Mouse (Mus musculus) liver, embryonic 13.5 days (tissue): ENCODE data around the gene H2al2a. TPM values are rescaled to one million over a fixed set of nuclear protein-coding genes. Genes with fewer than 3 reads are reported as not detected.

Source experiments
- ATAC-seq: fragments of 200-750 bp; cut with Nextera tagmentation; 2 replicates; pipeline ENCODE4 v1.8.0; 2017; ENCODE audit warnings: low read depth, mild to moderate bottlenecking, moderate number of reproducible peaks, moderate library complexity
- DNase-seq: peaks from one replicate; pipeline ENCODE4 v3.0.0; 2022
- H3K27ac ChIP-seq: fragments of 300-500 bp; sonication (generic); 2 replicates; pipeline ENCODE4 v1.5.1; 2015; ENCODE audit warnings: moderate library complexity, mild to moderate bottlenecking, inconsistent platforms
- H3K27me3 ChIP-seq: fragments of 300-500 bp; sonication (generic); 2 replicates; pipeline ENCODE4 v1.6.1; 2015; ENCODE audit warnings: mild to moderate bottlenecking, inconsistent platforms
- H3K36me3 ChIP-seq: fragments of 300-500 bp; sonication (generic); 2 replicates; pipeline ENCODE4 v1.6.1; 2015; ENCODE audit warnings: mild to moderate bottlenecking, inconsistent platforms
- H3K4me1 ChIP-seq: fragments of 300-500 bp; sonication (generic); replicated peaks from 2 replicates; pipeline ENCODE4 v1.6.1; 2015; ENCODE audit warnings: inconsistent platforms
- H3K4me2 ChIP-seq: fragments of 300-500 bp; sonication (generic); 2 replicates; pipeline ENCODE4 v1.6.1; 2015; ENCODE audit warnings: inconsistent platforms, mild to moderate bottlenecking, moderate library complexity
- H3K4me3 ChIP-seq: fragments of 300-500 bp; sonication (generic); replicated peaks from 2 replicates; pipeline ENCODE4 v1.5.1; 2015; ENCODE audit warnings: mild to moderate bottlenecking, inconsistent platforms
- H3K9ac ChIP-seq: fragments of 300-500 bp; sonication (generic); 2 replicates; pipeline ENCODE4 v1.6.1; 2015; ENCODE audit warnings: mild to moderate bottlenecking, inconsistent platforms
- H3K9me3 ChIP-seq: fragments of 300-500 bp; sonication (generic); replicated peaks from 2 replicates; pipeline ENCODE4 v1.6.1; 2016; ENCODE audit warnings: inconsistent platforms
- WGBS: fragments of 180-500 bp; shearing (Covaris S2); methylation state at CpG from one replicate; pipeline ENCODE4 v1.1.7; 2015; ENCODE audit not compliant: insufficient replicate concordance; 5-methylcytosine and 5-hydroxymethylcytosine counted together
- polyA plus RNA-seq: library from polyadenylated mRNA; unstranded; fragments of >200 nt; fragmentation: Nextera tagmentation; extraction: Ambion mirVana; gene quantifications from 2 replicates; pipeline ENCODE4 v1.2.1, GENCODE M21; 2015

H2al2a gene
- polyA plus RNA-seq, 1 experiment from 2014 or later = not detected

- Histone ChIP-seq H3K4me3 (no peak overlapping the region), H3K4me1 (peaks cover 15% of the 10 kb centered on the region), H3K9ac (no peak overlapping the region), H3K36me3 (no peaks in the 10 kb centered on the region), H3K4me2 (no peak overlapping the region), H3K27ac (no peak overlapping the region), H3K9me3 (no peaks in the 10 kb centered on the region), H3K27me3 (peaks cover 85% of the 10 kb centered on the region)
- ATAC-seq = no peak
- DNase-seq = no peak
- 68% methylated on average over 10 of the region's 10 CpGs for WGBS
These were observed 37.9 kb upstream of the H2al2a start for GRCm38 (mm10) chr2:18034371-18035250.

DNA sequence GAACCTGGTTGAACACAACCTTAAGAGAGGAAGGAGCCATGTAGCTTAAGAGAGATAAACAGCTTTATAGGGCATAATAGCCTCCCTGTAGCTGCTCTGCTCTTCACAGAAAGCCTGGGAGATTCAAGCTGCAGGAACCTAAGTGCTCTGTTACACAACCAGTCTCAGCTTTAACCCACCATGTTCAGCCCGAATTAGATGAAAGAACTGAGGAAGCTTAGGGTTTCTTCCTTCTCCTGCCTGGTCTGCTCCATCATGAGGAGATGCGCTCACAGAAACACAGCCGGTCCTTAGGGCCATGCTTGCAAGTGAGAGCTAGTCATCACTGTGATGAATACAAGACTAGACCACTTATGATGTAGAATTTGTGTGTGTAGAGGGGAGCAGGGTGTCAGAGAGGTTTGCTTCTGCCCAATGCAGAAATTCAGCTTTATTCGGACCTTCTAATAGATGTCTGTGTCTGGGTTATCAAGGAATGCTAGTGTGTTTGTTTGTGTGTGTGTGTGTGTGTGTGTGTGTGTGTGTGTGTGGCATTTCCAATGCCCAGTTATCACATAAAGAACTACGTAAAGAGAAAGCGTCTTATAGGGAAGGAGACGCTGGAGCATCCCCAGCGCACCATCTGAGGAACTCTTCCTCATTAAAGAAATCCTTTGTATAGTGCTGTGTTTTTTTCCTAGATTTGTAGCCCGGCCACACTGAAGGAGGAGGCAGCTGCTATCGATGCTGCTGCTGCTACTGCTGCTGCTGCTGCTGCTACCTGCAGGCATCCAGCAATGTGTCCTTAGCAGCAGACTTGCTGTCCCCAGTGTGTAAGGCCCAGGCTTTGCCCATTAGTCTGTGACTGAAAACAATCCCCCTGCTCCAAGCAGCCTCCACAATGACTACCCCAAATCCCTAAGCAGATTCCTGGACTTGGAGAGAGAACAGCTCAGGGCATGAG lies 36.7 kb upstream of the H2al2a start:
- ATAC-seq (no peak), DNase-seq (no peak)
- Histone ChIP-seq H3K9me3 (no peaks in the 10 kb centered on the region), H3K9ac (no peak overlapping the region), H3K4me3 (no peak overlapping the region), H3K36me3 (no peaks in the 10 kb centered on the region), H3K4me1 (peaks cover 19% of the 10 kb centered on the region), H3K4me2 (no peak overlapping the region), H3K27me3 (peaks cover 83% of the 10 kb centered on the region), H3K27ac (no peak overlapping the region)
- WGBS = 67% methylated on average over 10 of the region's 10 CpGs

DNA sequence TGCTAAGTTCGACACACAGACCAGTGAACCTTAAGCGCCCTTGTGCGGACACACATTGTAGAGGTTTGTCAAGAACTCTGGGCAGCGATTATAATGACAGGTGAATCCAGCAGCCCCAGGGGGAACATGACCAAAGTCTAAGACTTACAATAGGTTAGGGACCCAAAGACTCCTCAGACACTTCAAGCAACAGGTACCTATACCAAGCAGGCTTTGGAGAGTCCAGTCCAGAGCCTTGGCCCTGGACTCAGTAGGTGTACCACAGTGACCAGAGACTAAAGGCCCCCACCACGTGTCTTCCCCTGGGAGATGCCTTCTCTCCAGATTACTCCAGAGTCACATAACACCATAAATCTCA lies 35.8 kb upstream of the H2al2a start:
- H3K9me3 ChIP-seq = no peaks in the 10 kb centered on the region
- no peak overlapping the region for H3K9ac ChIP-seq
- 0 out of 2 replicates have a peak overlapping the region, but pooled peaks have one; percentile 70 for H3K4me2 ChIP-seq
- ATAC-seq = no peak
- H3K4me3 ChIP-seq = no peak overlapping the region
- DNase-seq = no peak
- H3K36me3 ChIP-seq = no peaks in the 10 kb centered on the region
- no peak overlapping the region for H3K27ac ChIP-seq
- H3K4me1 ChIP-seq = peaks cover 28% of the 10 kb centered on the region
- 66% methylated on average over 5 of the region's 5 CpGs for WGBS
- H3K27me3 ChIP-seq = peaks cover 83% of the 10 kb centered on the region

GRCm38 (mm10) chr2:18031831-18032537 lies 35.2 kb upstream of the H2al2a start:
- 7% methylated on average over 34 of the region's 34 CpGs for whole genome bisulfite sequencing
- Histone ChIP-seq H3K9me3 (no peaks in the 10 kb centered on the region), H3K27ac (no peak overlapping the region), H3K36me3 (no peaks in the 10 kb centered on the region), H3K27me3 (peaks cover 83% of the 10 kb centered on the region), H3K4me1 (peaks cover 33% of the 10 kb centered on the region), H3K4me2 (peak overlapping the region; percentile 70), H3K9ac (peak overlapping the region; percentile 69), H3K4me3 (peak overlapping the region; percentile 46)
- DNase-seq = no peak
- no peak for ATAC-seq

GRCm38 (mm10) chr2:18031271-18031821 lies 34.6 kb upstream of the H2al2a start:
- peak overlapping the region; percentile 70 for H3K4me2 ChIP-seq
- no peak overlapping the region for H3K27ac ChIP-seq
- H3K27me3 ChIP-seq = peaks cover 85% of the 10 kb centered on the region
- no peaks in the 10 kb centered on the region for H3K36me3 ChIP-seq
- DNase-seq (no peak), ATAC-seq (no peak)
- peaks cover 39% of the 10 kb centered on the region for H3K4me1 ChIP-seq
- peak overlapping the region; percentile 46 for H3K4me3 ChIP-seq
- WGBS = 7% methylated on average over 26 of the region's 26 CpGs
- H3K9ac ChIP-seq = peak overlapping the region; percentile 69
- H3K9me3 ChIP-seq = no peaks in the 10 kb centered on the region

DNA sequence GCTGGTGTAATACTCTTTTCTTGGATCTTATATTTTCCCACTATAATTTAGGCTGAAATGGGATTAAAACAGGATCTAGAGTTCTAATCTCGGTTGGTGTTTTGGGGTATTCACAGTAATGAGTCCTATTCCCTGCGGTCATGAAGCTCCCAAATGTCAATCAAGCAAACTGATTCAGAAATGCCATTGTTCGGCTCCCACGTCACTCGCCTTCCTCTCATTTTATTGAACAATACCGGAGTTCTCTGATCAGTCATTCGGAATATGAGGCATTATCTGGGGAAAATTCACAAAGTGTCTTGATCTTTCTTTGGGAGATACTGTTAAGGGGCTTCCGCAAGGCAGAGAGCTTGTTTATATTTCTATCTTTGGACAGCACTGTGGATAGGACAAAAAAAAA lies 33.8 kb upstream of the H2al2a start:
- H3K9ac ChIP-seq = no peak overlapping the region
- H3K9me3 ChIP-seq = no peaks in the 10 kb centered on the region
- 60% methylated on average over 8 of the region's 8 CpGs for WGBS
- H3K4me2 ChIP-seq = no peak overlapping the region
- H3K4me1 ChIP-seq = peaks cover 47% of the 10 kb centered on the region
- no peaks in the 10 kb centered on the region for H3K36me3 ChIP-seq
- H3K27me3 ChIP-seq = peaks cover 92% of the 10 kb centered on the region
- no peak overlapping the region for H3K4me3 ChIP-seq
- H3K27ac ChIP-seq = no peak overlapping the region
- ATAC-seq = no peak
- no peak for DNase-seq

GRCm38 (mm10) chr2:18029656-18030055 lies 32.9 kb upstream of the H2al2a start:
- H3K9me3 ChIP-seq = no peaks in the 10 kb centered on the region
- ATAC-seq (no peak), DNase-seq (no peak)
- WGBS = 73% methylated on average over 7 of the region's 7 CpGs
- no peak overlapping the region for H3K9ac ChIP-seq
- peaks cover 96% of the 10 kb centered on the region for H3K27me3 ChIP-seq
- H3K36me3 ChIP-seq = no peaks in the 10 kb centered on the region
- H3K4me3 ChIP-seq = no peak overlapping the region
- no peak overlapping the region for H3K27ac ChIP-seq
- H3K4me1 ChIP-seq = peaks cover 49% of the 10 kb centered on the region
- H3K4me2 ChIP-seq = no peak overlapping the region

- ATAC-seq (peak; percentile 70), DNase-seq (peak; percentile 52)
- peak overlapping the region; percentile 66 for H3K9ac ChIP-seq
- under 1% methylated on average over 61 of the region's 61 CpGs for WGBS
- peak overlapping the region; percentile 87 for H3K4me2 ChIP-seq
- peak overlapping the region; percentile 66 for H3K4me3 ChIP-seq
- H3K4me1 ChIP-seq = peaks cover 49% of the 10 kb centered on the region
- no peaks in the 10 kb centered on the region for H3K36me3 ChIP-seq
- H3K27ac ChIP-seq = peak overlapping the region; percentile 86
- peaks cover 87% of the 10 kb centered on the region for H3K27me3 ChIP-seq
- H3K9me3 ChIP-seq = no peaks in the 10 kb centered on the region
These were observed 31.6 kb upstream of the H2al2a start for GRCm38 (mm10) chr2:18028140-18029021.

DNA sequence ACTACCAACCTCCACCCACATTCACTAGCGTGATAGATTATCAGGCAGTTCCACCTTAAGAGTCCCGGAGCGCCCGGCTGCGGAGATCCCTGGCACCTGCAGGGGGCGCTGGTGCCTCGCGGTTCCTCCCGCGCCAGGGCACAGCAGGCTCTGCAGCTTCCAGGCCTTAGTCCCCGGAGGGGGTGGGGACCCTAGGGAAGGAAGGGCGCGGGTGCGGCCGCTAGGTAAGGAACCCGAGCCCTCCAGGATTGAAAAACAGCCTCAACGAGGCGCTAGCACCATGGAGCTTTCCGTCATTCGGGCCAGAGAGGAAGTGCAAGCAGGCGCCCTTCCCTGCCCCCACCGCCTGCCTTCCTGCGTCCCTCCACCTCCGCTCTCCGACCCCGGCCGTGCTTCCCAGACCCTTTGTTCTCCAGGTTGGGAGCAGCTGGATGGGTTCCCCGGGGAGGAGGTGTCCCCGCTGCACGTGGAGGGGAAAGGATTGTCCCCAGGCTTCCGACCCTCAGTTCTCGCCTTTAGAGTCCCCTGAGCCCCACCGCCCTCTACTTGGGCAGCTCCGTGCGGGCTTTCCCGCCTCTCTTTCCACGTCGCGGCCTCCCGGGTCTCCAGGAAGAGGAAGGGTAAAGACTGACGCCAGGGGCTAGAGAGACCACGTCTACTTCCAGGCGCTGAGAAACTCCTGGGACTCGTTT lies 30.8 kb upstream of the H2al2a start:
- peaks cover 79% of the 10 kb centered on the region for H3K27me3 ChIP-seq
- peak overlapping the region; percentile 87 for H3K4me2 ChIP-seq
- H3K27ac ChIP-seq = peak overlapping the region; percentile 86
- DNase-seq (peak; percentile 84), ATAC-seq (peak; percentile 82)
- H3K4me3 ChIP-seq = peak overlapping the region; percentile 66
- no peaks in the 10 kb centered on the region for H3K9me3 ChIP-seq
- peak overlapping the region; percentile 66 for H3K9ac ChIP-seq
- under 1% methylated on average over 43 of the region's 44 CpGs for WGBS
- no peaks in the 10 kb centered on the region for H3K36me3 ChIP-seq
- H3K4me1 ChIP-seq = peaks cover 49% of the 10 kb centered on the region
